Mouse (Mus musculus): ENCODE results near the gene Fnip2. TPM values are rescaled to one million over a fixed set of nuclear protein-coding genes. Genes with fewer than 3 reads are reported as not detected.
"Not testable (repeated sequence)": the region's sequence is repeated elsewhere in the genome, so short reads cannot be mapped to it uniquely, and the experiment has no call there.

The Fnip2 gene
- total and polyA plus RNA-seq, 2 experiments from 2014 or later = 6.9 to 30.3 TPM

DNA sequence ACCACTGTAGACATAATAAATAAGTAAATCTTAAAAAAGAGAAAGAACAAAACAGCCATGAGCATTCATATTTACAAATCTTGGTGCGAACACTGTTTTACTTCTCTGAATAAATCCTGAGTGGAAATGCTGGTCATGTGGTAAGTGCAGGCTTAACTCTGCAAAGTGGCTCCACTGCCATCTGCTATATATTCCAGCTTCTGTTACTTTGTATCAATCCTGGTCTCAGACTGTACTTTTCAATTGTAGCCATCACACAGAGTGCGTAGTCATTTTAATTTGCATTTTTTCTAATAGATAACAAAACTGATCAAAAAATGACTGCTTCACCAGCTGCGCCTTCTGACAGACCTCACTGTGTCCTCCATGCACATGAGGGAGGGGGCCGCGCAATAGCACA, 98.2 kb downstream of the Fnip2 start:
- Histone ChIP-seq H3K4me1 (ENCODE audit: insufficient read depth, low read length) (no peaks in the 10 kb centered on the region), H3K4me3 (ENCODE audit: low read depth, low read length) (no peak overlapping the region), H3K27ac (ENCODE audit: low read depth, low read length) (no peak overlapping the region), H3K4me2 (ENCODE audit: low read depth, low read length, poor library complexity, severe bottlenecking) (no peak overlapping the region), H3K27me3 (ENCODE audit: insufficient read depth, low read length) (no peaks in the 10 kb centered on the region), H3K9ac (replicated peaks; ENCODE audit: low read length, poor library complexity, severe bottlenecking) (no peak overlapping the region), H3K9me3 (ENCODE audit: low read length) (no peaks in the 10 kb centered on the region), H3K36me3 (ENCODE audit: insufficient read depth, low read length) (peaks cover 5% of the 10 kb centered on the region; the same call in 1 of the 2 replicates)
- 99% methylated on average over 5 of the region's 5 CpGs for WGBS
- ATAC-seq (ENCODE audit: low FRiP score) = no peak
- DNase-seq (ENCODE audit: low spot score) = no peak
- TF ChIP-seq CTCF (IDR thresholded peaks at IDR 0.05) = no peak

- no peaks in the 10 kb centered on the region for H3K9me3 ChIP-seq (ENCODE audit: low read length)
- no peak for ATAC-seq (ENCODE audit: low FRiP score)
- H3K4me3 ChIP-seq (ENCODE audit: low read depth, low read length) = no peak overlapping the region
- 90% methylated on average over 14 of the region's 14 CpGs for WGBS
- H3K4me1 ChIP-seq (ENCODE audit: insufficient read depth, low read length) = no peaks in the 10 kb centered on the region
- DNase-seq (ENCODE audit: low spot score) = no peak
- H3K36me3 ChIP-seq (ENCODE audit: insufficient read depth, low read length) = peaks cover 31% of the 10 kb centered on the region
- H3K27me3 ChIP-seq (ENCODE audit: insufficient read depth, low read length) = no peaks in the 10 kb centered on the region
- H3K27ac ChIP-seq (ENCODE audit: low read depth, low read length) = no peak overlapping the region
- no peak overlapping the region for H3K9ac ChIP-seq (replicated peaks; ENCODE audit: low read length, poor library complexity, severe bottlenecking)
- TF ChIP-seq CTCF (IDR thresholded peaks at IDR 0.05) = no peak
- no peak overlapping the region for H3K4me2 ChIP-seq (ENCODE audit: low read depth, low read length, poor library complexity, severe bottlenecking)
Observed at GRCm38 (mm10) chr3:79458651-79459275, 108.8 kb downstream of the Fnip2 start.

GRCm38 (mm10) chr3:79455761-79456160, 111.8 kb downstream of the Fnip2 start:
- Histone ChIP-seq H3K4me3 (ENCODE audit: low read depth, low read length) (no peak overlapping the region), H3K4me2 (ENCODE audit: low read depth, low read length, poor library complexity, severe bottlenecking) (no peak overlapping the region), H3K27ac (ENCODE audit: low read depth, low read length) (no peak overlapping the region), H3K4me1 (ENCODE audit: insufficient read depth, low read length) (no peaks in the 10 kb centered on the region), H3K9me3 (ENCODE audit: low read length) (no peaks in the 10 kb centered on the region), H3K27me3 (ENCODE audit: insufficient read depth, low read length) (no peaks in the 10 kb centered on the region), H3K36me3 (ENCODE audit: insufficient read depth, low read length) (peaks cover 19% of the 10 kb centered on the region), H3K9ac (replicated peaks; ENCODE audit: low read length, poor library complexity, severe bottlenecking) (no peak overlapping the region)
- TF ChIP-seq CTCF (IDR thresholded peaks at IDR 0.05) = no peak
- DNase-seq (ENCODE audit: low spot score) (no peak), ATAC-seq (ENCODE audit: low FRiP score) (no peak)
- 69% methylated on average over 11 of the region's 11 CpGs for WGBS

GRCm38 (mm10) chr3:79452696-79453263, 114.8 kb downstream of the Fnip2 start:
- H3K27ac ChIP-seq (ENCODE audit: low read depth, low read length) = no peak overlapping the region
- no peak overlapping the region for H3K4me3 ChIP-seq (ENCODE audit: low read depth, low read length)
- DNase-seq (ENCODE audit: low spot score) (peak; percentile 52), ATAC-seq (ENCODE audit: low FRiP score) (no peak)
- 27% methylated on average over 14 of the region's 14 CpGs for WGBS
- no peak for TF ChIP-seq CTCF (IDR thresholded peaks at IDR 0.05)
- H3K4me1 ChIP-seq (ENCODE audit: insufficient read depth, low read length) = no peaks in the 10 kb centered on the region
- H3K9ac ChIP-seq (replicated peaks; ENCODE audit: low read length, poor library complexity, severe bottlenecking) = no peak overlapping the region
- H3K9me3 ChIP-seq (ENCODE audit: low read length) = no peaks in the 10 kb centered on the region
- no peaks in the 10 kb centered on the region; the same call in 1 of the 2 replicates for H3K36me3 ChIP-seq (ENCODE audit: insufficient read depth, low read length)
- H3K27me3 ChIP-seq (ENCODE audit: insufficient read depth, low read length) = no peaks in the 10 kb centered on the region
- no peak overlapping the region for H3K4me2 ChIP-seq (ENCODE audit: low read depth, low read length, poor library complexity, severe bottlenecking)

DNA sequence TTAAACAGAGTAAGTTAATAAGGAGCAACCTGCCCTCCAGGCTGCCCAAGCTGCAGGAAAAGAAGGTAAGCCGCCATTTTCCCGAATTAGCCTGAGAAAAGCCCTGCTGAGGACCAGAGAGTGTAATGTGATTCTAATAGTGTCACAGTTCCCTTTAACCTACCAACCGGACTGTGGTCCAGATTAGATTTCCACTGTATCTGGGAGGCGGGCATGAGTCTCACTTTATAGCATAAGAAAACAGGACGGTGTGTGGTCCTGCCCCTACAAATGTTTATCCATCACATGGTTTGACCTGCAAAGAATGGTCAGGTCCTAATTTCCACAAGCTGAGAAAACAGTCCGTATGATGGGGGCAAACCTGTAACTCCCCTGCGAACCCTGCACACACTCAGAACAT, 118.2 kb downstream of the Fnip2 start:
- ATAC-seq (ENCODE audit: low FRiP score) (no peak), DNase-seq (ENCODE audit: low spot score) (no peak)
- Histone ChIP-seq H3K4me1 (ENCODE audit: insufficient read depth, low read length) (no peaks in the 10 kb centered on the region), H3K36me3 (ENCODE audit: insufficient read depth, low read length) (no peaks in the 10 kb centered on the region), H3K4me3 (ENCODE audit: low read depth, low read length) (no peak overlapping the region), H3K27me3 (ENCODE audit: insufficient read depth, low read length) (no peaks in the 10 kb centered on the region), H3K9me3 (ENCODE audit: low read length) (no peaks in the 10 kb centered on the region), H3K4me2 (ENCODE audit: low read depth, low read length, poor library complexity, severe bottlenecking) (no peak overlapping the region), H3K9ac (replicated peaks; ENCODE audit: low read length, poor library complexity, severe bottlenecking) (no peak overlapping the region), H3K27ac (ENCODE audit: low read depth, low read length) (no peak overlapping the region)
- 80% methylated on average over 7 of the region's 7 CpGs for WGBS
- no peak for TF ChIP-seq CTCF (IDR thresholded peaks at IDR 0.05)

GRCm38 (mm10) chr3:79448421-79448820, 119.2 kb downstream of the Fnip2 start:
- no peak for DNase-seq (ENCODE audit: low spot score)
- H3K27ac ChIP-seq (ENCODE audit: low read depth, low read length) = no peak overlapping the region
- H3K9ac ChIP-seq (replicated peaks; ENCODE audit: low read length, poor library complexity, severe bottlenecking) = no peak overlapping the region
- no peak overlapping the region for H3K4me2 ChIP-seq (ENCODE audit: low read depth, low read length, poor library complexity, severe bottlenecking)
- no peaks in the 10 kb centered on the region for H3K27me3 ChIP-seq (ENCODE audit: insufficient read depth, low read length)
- WGBS = 86% methylated on average over 5 of the region's 5 CpGs
- no peak for ATAC-seq (ENCODE audit: low FRiP score)
- H3K4me3 ChIP-seq (ENCODE audit: low read depth, low read length) = no peak overlapping the region
- no peaks in the 10 kb centered on the region for H3K36me3 ChIP-seq (ENCODE audit: insufficient read depth, low read length)
- H3K9me3 ChIP-seq (ENCODE audit: low read length) = no peaks in the 10 kb centered on the region
- no peak for TF ChIP-seq CTCF (IDR thresholded peaks at IDR 0.05)
- H3K4me1 ChIP-seq (ENCODE audit: insufficient read depth, low read length) = no peaks in the 10 kb centered on the region

DNA sequence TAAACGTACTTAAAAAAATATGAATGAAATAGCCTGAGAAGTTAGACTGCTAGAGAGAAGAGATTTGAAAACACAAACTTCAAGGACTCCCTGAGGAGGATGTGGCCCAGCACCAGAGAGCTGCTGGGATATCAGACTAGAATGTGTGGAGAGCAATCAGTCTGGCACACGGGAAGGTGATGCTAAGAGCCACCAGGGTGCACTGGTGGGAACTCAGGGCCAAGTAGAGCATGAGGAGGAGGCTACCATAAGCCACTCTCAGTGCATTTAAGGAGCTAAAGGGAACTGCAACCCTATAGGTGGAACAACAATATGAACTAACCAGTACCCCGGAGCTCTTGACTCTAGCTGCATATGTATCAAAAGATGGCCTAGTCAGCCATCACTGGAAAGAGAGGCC, 120.9 kb downstream of the Fnip2 start:
- H3K9ac ChIP-seq (replicated peaks; ENCODE audit: low read length, poor library complexity, severe bottlenecking); H3K4me2 ChIP-seq (ENCODE audit: low read depth, low read length, poor library complexity, severe bottlenecking); ATAC-seq (ENCODE audit: low FRiP score); H3K36me3 ChIP-seq (ENCODE audit: insufficient read depth, low read length); H3K4me3 ChIP-seq (ENCODE audit: low read depth, low read length); H3K27me3 ChIP-seq (ENCODE audit: insufficient read depth, low read length); DNase-seq (ENCODE audit: low spot score); H3K27ac ChIP-seq (ENCODE audit: low read depth, low read length); H3K4me1 ChIP-seq (ENCODE audit: insufficient read depth, low read length); H3K9me3 ChIP-seq (ENCODE audit: low read length): not testable (repeated sequence)
- 79% methylated on average over 3 of the region's 3 CpGs for WGBS

Measured in midbrain, postnatal 0 days (tissue).